Mouse (Mus musculus) bone marrow macrophage, adult 2 months (primary cell): ENCODE data around the gene Hdac1. TPM values are rescaled to one million over a fixed set of nuclear protein-coding genes. Genes with fewer than 3 reads are reported as not detected.

Source experiments
- H3K27ac ChIP-seq: 2 replicates; pipeline ENCODE4 v1.5.1; 2012; ENCODE audit warnings: low read depth, low read length; ENCODE audit not compliant: insufficient read depth
- H3K4me1 ChIP-seq: 2 replicates; pipeline ENCODE4 v1.6.1; 2012; ENCODE audit warnings: low read length; ENCODE audit not compliant: control insufficient read depth, insufficient read depth
- H3K4me3 ChIP-seq: 2 replicates; pipeline ENCODE4 v1.5.1; 2012; ENCODE audit warnings: mild to moderate bottlenecking, low read length, moderate library complexity; ENCODE audit not compliant: insufficient read depth
- CTCF ChIP-seq: IDR thresholded peaks from 2 replicates; pipeline ENCODE4 v1.5.1; 2012; ENCODE audit warnings: low read depth, mild to moderate bottlenecking, low read length, moderate library complexity
- POLR2A ChIP-seq: IDR thresholded peaks from 2 replicates; pipeline ENCODE4 v1.6.1; 2012; ENCODE audit warnings: mild to moderate bottlenecking, low read depth, low read length, borderline replicate concordance
- polyA plus RNA-seq: library from polyadenylated mRNA; stranded (reverse); fragments of >200 nt; gene quantifications from 2 replicates; pipeline ENCODE4 v1.2.4, GENCODE M21; 2012; ENCODE audit not compliant: missing spikeins, insufficient read depth, insufficient read length

The Hdac1 gene
- polyA plus RNA-seq, 1 experiment, result 75.2 TPM

GRCm38 (mm10) chr4:129576863-129577491 is 34.5 kb upstream of the Hdac1 start:
- Histone ChIP-seq H3K27ac (no peak overlapping the region), H3K4me1 (peaks cover 36% of the 10 kb centered on the region), H3K4me3 (no peak overlapping the region)
- TF ChIP-seq POLR2A (no peak), CTCF (peak; percentile 62)

- Histone ChIP-seq H3K4me3 (no peak overlapping the region), H3K4me1 (peaks cover 34% of the 10 kb centered on the region), H3K27ac (peak overlapping the region; percentile 57)
- TF ChIP-seq CTCF (no peak), POLR2A (no peak)
Observed at GRCm38 (mm10) chr4:129575171-129575844, 32.8 kb upstream of the Hdac1 start.

- TF ChIP-seq CTCF (no peak), POLR2A (no peak)
- H3K27ac ChIP-seq, result no peak within 1 kb of the TSS
- no peak within 1 kb of the TSS for H3K4me3 ChIP-seq
- peaks cover 20% of the 10 kb centered on the region for H3K4me1 ChIP-seq
Observed at GRCm38 (mm10) chr4:129573430-129573829, 30.9 kb upstream of the Hdac1 start, which contains the start of gene Lck. TSS of gene Lck (minus strand) at chr4:129573641.

- TF ChIP-seq POLR2A (no peak), CTCF (no peak)
- Histone ChIP-seq H3K4me1 (peaks cover 16% of the 10 kb centered on the region), H3K4me3 (no peak overlapping the region), H3K27ac (no peak overlapping the region)
Observed at GRCm38 (mm10) chr4:129573093-129573370, 30.5 kb upstream of the Hdac1 start.

- H3K4me1 ChIP-seq, result peaks cover 12% of the 10 kb centered on the region
- TF ChIP-seq POLR2A (no peak), CTCF (no peak)
- no peak overlapping the region for H3K4me3 ChIP-seq
- H3K27ac ChIP-seq, result no peak overlapping the region
Observed at GRCm38 (mm10) chr4:129572236-129573092, 30.0 kb upstream of the Hdac1 start.

- no peak overlapping the region for H3K27ac ChIP-seq
- no peak for TF ChIP-seq CTCF
- no peak for TF ChIP-seq POLR2A
- H3K4me1 ChIP-seq, result peaks cover 6% of the 10 kb centered on the region
- H3K4me3 ChIP-seq, result no peak overlapping the region
Observed at GRCm38 (mm10) chr4:129571551-129572084, 29.1 kb upstream of the Hdac1 start.

GRCm38 (mm10) chr4:129570028-129570427 is 27.5 kb upstream of the Hdac1 start:
- Histone ChIP-seq H3K4me1 (peaks cover 2% of the 10 kb centered on the region), H3K4me3 (no peak overlapping the region), H3K27ac (no peak overlapping the region)
- no peak for TF ChIP-seq CTCF

GRCm38 (mm10) chr4:129568366-129568765 is 25.9 kb upstream of the Hdac1 start:
- Histone ChIP-seq H3K4me3 (no peak overlapping the region), H3K4me1 (no peaks in the 10 kb centered on the region), H3K27ac (no peak overlapping the region)
- TF ChIP-seq POLR2A, result no peak
- no peak for TF ChIP-seq CTCF

- Histone ChIP-seq H3K4me3 (no peak overlapping the region), H3K4me1 (no peaks in the 10 kb centered on the region), H3K27ac (no peak overlapping the region)
- TF ChIP-seq POLR2A, result no peak
- no peak for TF ChIP-seq CTCF
Observed at GRCm38 (mm10) chr4:129565139-129565538, 22.6 kb upstream of the Hdac1 start.

GRCm38 (mm10) chr4:129563718-129564117 is 21.2 kb upstream of the Hdac1 start:
- no peak overlapping the region for H3K27ac ChIP-seq
- no peak overlapping the region for H3K4me3 ChIP-seq
- TF ChIP-seq CTCF, result no peak
- no peak for TF ChIP-seq POLR2A
- no peaks in the 10 kb centered on the region for H3K4me1 ChIP-seq
